Mouse (Mus musculus) Patski (cell line): ENCODE results near the gene Wrap73. TPM values are rescaled to one million over a fixed set of nuclear protein-coding genes. Genes with fewer than 3 reads are reported as not detected.

Source experiments
- ATAC-seq: fragments of 100-300 bp; one replicate; pipeline ENCODE4 v1.8.0; 2021
- CTCF ChIA-PET: fragments of 350-600 bp; sonication (Branson Sonifier 250); formaldehyde crosslinking; loops from one replicate; lab custom pipeline; 2022; ENCODE audit warnings: inconsistent platforms; lab: Charles Lee
- POLR2A ChIA-PET: fragments of 350-600 bp; sonication (Branson Sonifier 250); formaldehyde crosslinking; loops from one replicate; lab custom pipeline; 2022; ENCODE audit warnings: antibody characterized with exemption, inconsistent platforms; lab: Charles Lee
- DNase-seq: peaks from one replicate; pipeline ENCODE4 v3.0.0-alpha.2; 2011; ENCODE audit warnings: low read depth, low spot score
- H3K27me3 ChIP-seq: fragments of 371-371 bp; one replicate; pipeline ENCODE4 v1.5.1; 2021
- CTCF ChIP-seq: fragments of 100-300 bp; IDR thresholded peaks from one replicate; pipeline ENCODE4 v1.5.1; 2021
- in situ Hi-C: fragments of 300-500 bp; cut with MboI; formaldehyde crosslinking; loops from 3 replicates; pipeline ENCODE4 v1.11.1; 2018; ENCODE audit warnings: low pct_unique_long_range_greater_than_20kb, mixed read lengths
- polyA plus RNA-seq: library from polyadenylated mRNA; unstranded; gene quantifications from one replicate; pipeline ENCODE4 v1.2.3, GENCODE M21; 2021

The Wrap73 gene
- polyA plus RNA-seq, 1 experiment from 2014 or later: 15.9 TPM

- DNase-seq: no peak
- no peaks in the 10 kb centered on the region for H3K27me3 ChIP-seq
- CTCF ChIA-PET: no interaction called here
- in situ Hi-C loops: no loop called here
- peak; percentile 33 for ATAC-seq
- POLR2A ChIA-PET: no interaction called here
- TF ChIP-seq CTCF: no peak
Measured at GRCm38 (mm10) chr4:154181001-154181400, 38.8 kb downstream of the Wrap73 start.

- in situ Hi-C loops: no loop called here
- CTCF ChIA-PET: interaction anchor here (1.5 kb wide), 1 partner anchor 20 kb away, joined by 5 read pairs; no protein-coding TSS in a partner anchor
- TF ChIP-seq CTCF: no peak
- H3K27me3 ChIP-seq: no peaks in the 10 kb centered on the region
- ATAC-seq (no peak), DNase-seq (no peak)
- POLR2A ChIA-PET: no interaction called here
Measured at GRCm38 (mm10) chr4:154183566-154183965, 41.4 kb downstream of the Wrap73 start.

- no peaks in the 10 kb centered on the region for H3K27me3 ChIP-seq
- in situ Hi-C loops: no loop called here
- CTCF ChIA-PET: interaction anchor here (1.2 kb wide), 1 partner anchor 17 kb away, joined by 5 read pairs; no protein-coding TSS in a partner anchor
- DNase-seq (no peak), ATAC-seq (no peak)
- TF ChIP-seq CTCF: no peak
- POLR2A ChIA-PET: no interaction called here
Measured at GRCm38 (mm10) chr4:154185001-154185400, 42.8 kb downstream of the Wrap73 start.

- no peaks in the 10 kb centered on the region for H3K27me3 ChIP-seq
- ChIA-PET CTCF (interaction anchor here (1.2 kb wide), 1 partner anchor 16 kb away, joined by 5 read pairs; no protein-coding TSS in a partner anchor), POLR2A (no interaction called here)
- TF ChIP-seq CTCF: no peak
- no peak for ATAC-seq
- no peak for DNase-seq
- in situ Hi-C loops: no loop called here
Measured at GRCm38 (mm10) chr4:154186002-154186537, 43.9 kb downstream of the Wrap73 start.

GRCm38 (mm10) chr4:154188948-154189347 lies 46.8 kb downstream of the Wrap73 start:
- CTCF ChIA-PET: no interaction called here
- in situ Hi-C loops: no loop called here
- DNase-seq (no peak), ATAC-seq (no peak)
- POLR2A ChIA-PET: no interaction called here
- no peaks in the 10 kb centered on the region for H3K27me3 ChIP-seq
- TF ChIP-seq CTCF: no peak

GRCm38 (mm10) chr4:154197961-154198360 lies 55.8 kb downstream of the Wrap73 start:
- H3K27me3 ChIP-seq: no peaks in the 10 kb centered on the region
- in situ Hi-C loops: no loop called here
- DNase-seq (no peak), ATAC-seq (no peak)
- no peak for TF ChIP-seq CTCF
- ChIA-PET CTCF (no interaction called here), POLR2A (no interaction called here)

- DNase-seq (no peak), ATAC-seq (no peak)
- TF ChIP-seq CTCF: no peak
- in situ Hi-C loops: no loop called here
- H3K27me3 ChIP-seq: no peaks in the 10 kb centered on the region
- ChIA-PET CTCF (no interaction called here), POLR2A (no interaction called here)
Measured at GRCm38 (mm10) chr4:154198377-154198961, 56.3 kb downstream of the Wrap73 start.

- no peaks in the 10 kb centered on the region for H3K27me3 ChIP-seq
- in situ Hi-C loops: no loop called here
- ChIA-PET CTCF (interaction anchor here (1.6 kb wide), 1 partner anchor 16 kb away, joined by 5 read pairs; no protein-coding TSS in a partner anchor), POLR2A (no interaction called here)
- TF ChIP-seq CTCF: no peak
- DNase-seq (no peak), ATAC-seq (no peak)
Measured at GRCm38 (mm10) chr4:154201511-154201910, 59.3 kb downstream of the Wrap73 start.

- TF ChIP-seq CTCF: no peak
- ATAC-seq (peak; percentile 36), DNase-seq (no peak)
- ChIA-PET CTCF (interaction anchor here (1.1 to 3.6 kb wide), 2 partner anchors 37 to 43 kb away, joined by 3 to 22 read pairs; no protein-coding TSS in a partner anchor), POLR2A (no interaction called here)
- no peaks in the 10 kb centered on the region for H3K27me3 ChIP-seq
- in situ Hi-C loops: no loop called here
Measured at GRCm38 (mm10) chr4:154204532-154204931, 62.4 kb downstream of the Wrap73 start.

- ATAC-seq: peak; percentile 6
- no peak for TF ChIP-seq CTCF
- ChIA-PET CTCF (interaction anchor here (1.1 to 3.6 kb wide), 4 partner anchors 28 to 177 kb away, joined by 3 to 22 read pairs (median 4); no protein-coding TSS in a partner anchor), POLR2A (no interaction called here)
- DNase-seq: no peak
- no peaks in the 10 kb centered on the region for H3K27me3 ChIP-seq
- in situ Hi-C loops: loop anchor here (5.0 kb wide), 2 partner anchors 38 to 67 kb away; no protein-coding TSS in a partner anchor
Measured at GRCm38 (mm10) chr4:154205392-154205791, 63.2 kb downstream of the Wrap73 start.

GRCm38 (mm10) chr4:154207261-154207660 lies 65.1 kb downstream of the Wrap73 start:
- no peaks in the 10 kb centered on the region for H3K27me3 ChIP-seq
- in situ Hi-C loops: loop anchor here (5.0 kb wide), 2 partner anchors 40 to 65 kb away; no protein-coding TSS in a partner anchor
- ChIA-PET POLR2A (interaction anchor here (0.7 kb wide), 1 partner anchor 94 kb away, joined by 3 read pairs; the partner anchor contains the start of gene Arhgef16), CTCF (interaction anchor here (0.6 to 3.8 kb wide), 10 partner anchors 11 to 64 kb away, joined by 3 to 22 read pairs (median 4); no protein-coding TSS in a partner anchor)
- TF ChIP-seq CTCF: no peak
- no peak for ATAC-seq
- DNase-seq: no peak
